Mouse (Mus musculus): ENCODE measurements at regions not wholly inside any gene's neighbourhood (a gene's known extent, or its start where the extent isn't known, plus 50 kb on each side); places are given as distances from the start of the nearest gene placed in this dataset.

DNA sequence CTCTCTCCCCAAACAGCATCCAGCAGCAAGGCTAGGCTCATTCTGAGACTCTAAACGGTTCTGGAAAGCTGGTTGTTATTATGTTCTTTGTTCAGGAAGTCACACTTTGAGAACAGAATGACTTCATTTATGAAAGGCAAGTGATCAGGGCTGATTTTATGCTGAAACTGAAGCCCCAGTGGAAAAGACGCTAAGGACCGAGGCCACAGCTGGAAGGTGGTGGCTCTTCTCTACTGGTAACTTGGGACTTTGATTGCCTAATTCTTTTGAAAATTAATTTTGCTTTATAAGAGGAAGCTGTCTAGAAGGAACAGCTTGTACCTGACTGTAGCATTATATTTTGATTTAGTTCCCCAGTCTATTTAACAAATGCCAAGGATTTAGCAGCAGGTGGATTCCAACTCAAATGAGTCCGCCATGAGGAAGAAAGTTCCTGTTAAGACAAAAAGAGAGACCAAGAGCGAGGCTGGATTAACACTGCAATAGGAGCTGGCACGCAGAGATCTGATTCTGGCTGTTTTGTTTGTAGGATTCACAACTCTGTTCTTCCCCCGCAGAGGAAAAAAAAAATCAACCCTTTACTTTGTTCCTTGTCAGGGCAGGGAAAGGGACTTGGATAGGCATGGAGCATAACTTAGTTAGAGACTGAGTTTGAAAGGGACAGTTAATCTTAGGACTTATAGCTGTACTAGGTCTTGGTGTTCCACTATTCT, 388.3 kb upstream of the Slc30a5 start:
- H3K4me1 ChIP-seq (ENCODE audit: control insufficient read depth, insufficient read depth, low read length): no peaks in the 10 kb centered on the region
- H3K4me3 ChIP-seq (ENCODE audit: insufficient read depth, low read length): no peak overlapping the region
- TF ChIP-seq POLR2A (IDR thresholded peaks at IDR 0.05; ENCODE audit: borderline replicate concordance, low read depth, low read length) (no peak), CTCF (IDR thresholded peaks at IDR 0.05; ENCODE audit: low read depth, low read length) (no peak)
- no peak overlapping the region for H3K27ac ChIP-seq (ENCODE audit: insufficient read depth, low read depth, low read length)

DNA sequence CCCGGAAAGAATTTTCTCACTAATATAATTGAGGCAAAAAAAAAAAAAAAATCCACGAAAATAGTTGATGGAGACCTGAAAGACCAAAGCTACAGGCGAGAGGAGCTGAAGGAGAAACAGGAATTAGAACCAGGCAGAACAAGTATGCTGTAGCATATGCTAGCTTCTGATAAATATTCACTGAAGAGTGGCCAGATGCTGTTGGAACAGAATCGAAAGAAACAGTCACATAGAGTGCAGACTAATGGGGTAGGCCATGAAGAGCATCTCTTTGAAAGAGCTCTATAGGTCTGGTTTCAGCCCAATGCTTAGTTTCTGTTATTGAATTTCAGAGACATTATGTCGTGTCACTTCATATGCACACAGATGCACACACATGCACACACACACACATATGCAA, 386.3 kb upstream of the Slc30a5 start:
- Histone ChIP-seq H3K27ac (ENCODE audit: insufficient read depth, low read depth, low read length) (no peak overlapping the region), H3K4me1 (ENCODE audit: control insufficient read depth, insufficient read depth, low read length) (no peaks in the 10 kb centered on the region), H3K4me3 (ENCODE audit: insufficient read depth, low read length) (no peak overlapping the region)
- TF ChIP-seq POLR2A (IDR thresholded peaks at IDR 0.05; ENCODE audit: borderline replicate concordance, low read depth, low read length) (no peak), CTCF (IDR thresholded peaks at IDR 0.05; ENCODE audit: low read depth, low read length) (no peak)

DNA sequence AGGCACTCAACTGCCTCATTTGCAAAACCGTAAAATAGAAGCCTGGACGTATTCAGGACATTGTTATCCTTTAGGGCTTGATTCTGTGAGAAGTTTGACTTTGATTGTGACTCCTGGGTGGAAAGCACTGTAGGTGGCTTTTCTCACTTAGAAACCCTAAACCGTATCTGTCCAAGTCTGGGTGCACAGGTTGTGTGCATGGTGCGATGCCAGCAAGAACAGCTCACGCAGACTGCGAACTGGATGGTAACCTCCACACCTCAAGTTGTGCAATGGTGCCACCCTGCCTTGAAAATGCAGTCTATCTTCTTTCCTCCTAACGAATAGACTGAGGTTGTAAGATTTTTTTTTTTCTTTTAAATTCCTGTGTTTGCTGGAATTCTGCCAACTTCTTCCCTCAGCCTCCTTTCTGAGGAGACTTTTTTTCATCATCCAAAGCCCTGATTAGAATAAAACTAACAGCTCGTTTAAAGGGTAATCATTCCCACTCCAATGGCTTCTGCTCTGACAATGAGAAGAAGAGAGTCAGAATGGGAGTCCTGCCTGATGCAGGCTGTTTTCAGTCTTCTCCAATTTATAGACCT, 383.8 kb upstream of the Slc30a5 start:
- Histone ChIP-seq H3K27ac (ENCODE audit: insufficient read depth, low read depth, low read length) (no peak overlapping the region), H3K4me3 (ENCODE audit: insufficient read depth, low read length) (no peak overlapping the region), H3K4me1 (ENCODE audit: control insufficient read depth, insufficient read depth, low read length) (no peaks in the 10 kb centered on the region)
- TF ChIP-seq POLR2A (IDR thresholded peaks at IDR 0.05; ENCODE audit: borderline replicate concordance, low read depth, low read length) (no peak), CTCF (IDR thresholded peaks at IDR 0.05; ENCODE audit: low read depth, low read length) (no peak)

DNA sequence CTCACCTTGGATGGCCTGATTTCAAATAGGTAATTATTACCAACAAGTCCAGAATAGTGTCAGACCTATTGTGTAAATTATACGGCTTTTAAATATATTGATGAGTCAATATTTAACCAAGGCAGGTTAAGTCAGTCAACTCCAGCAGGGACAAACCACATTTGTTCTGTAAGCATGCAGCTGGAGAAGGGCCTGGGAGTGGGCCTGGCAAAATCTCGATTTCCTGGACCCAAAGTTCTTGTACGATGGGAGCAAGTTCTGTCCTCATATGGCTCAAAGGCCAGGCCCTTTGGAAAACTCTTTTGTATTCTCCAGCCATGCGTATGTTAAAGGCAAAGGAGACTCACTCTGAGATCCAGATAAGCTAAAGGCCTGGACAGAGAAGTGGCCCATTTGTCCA, 383.2 kb upstream of the Slc30a5 start:
- TF ChIP-seq POLR2A (IDR thresholded peaks at IDR 0.05; ENCODE audit: borderline replicate concordance, low read depth, low read length) (no peak), CTCF (IDR thresholded peaks at IDR 0.05; ENCODE audit: low read depth, low read length) (no peak)
- no peak overlapping the region for H3K4me3 ChIP-seq (ENCODE audit: insufficient read depth, low read length)
- no peaks in the 10 kb centered on the region for H3K4me1 ChIP-seq (ENCODE audit: control insufficient read depth, insufficient read depth, low read length)
- no peak overlapping the region for H3K27ac ChIP-seq (ENCODE audit: insufficient read depth, low read depth, low read length)

DNA sequence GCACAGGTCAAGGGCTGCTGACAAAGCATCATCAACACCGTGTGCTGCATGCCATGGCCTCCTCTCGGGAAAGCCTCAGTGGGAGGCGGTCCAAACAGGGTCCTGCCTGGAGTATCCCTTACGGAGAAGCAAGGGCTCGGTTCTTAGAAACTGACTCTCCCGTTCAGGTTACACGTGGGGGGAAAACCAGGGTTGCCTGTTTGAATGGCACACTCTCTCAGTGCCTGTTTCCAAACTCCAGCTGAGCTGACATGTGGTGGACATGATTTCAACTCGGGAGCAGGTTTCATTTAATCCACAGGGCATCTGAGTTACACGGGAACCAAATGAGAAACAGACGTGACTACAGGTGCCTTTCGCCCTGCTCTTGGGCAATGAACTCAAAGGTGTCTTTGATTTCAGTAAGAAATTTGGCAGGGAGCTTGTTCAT, 382.6 kb upstream of the Slc30a5 start:
- Histone ChIP-seq H3K4me1 (ENCODE audit: control insufficient read depth, insufficient read depth, low read length) (no peaks in the 10 kb centered on the region), H3K27ac (ENCODE audit: insufficient read depth, low read depth, low read length) (no peak overlapping the region), H3K4me3 (ENCODE audit: insufficient read depth, low read length) (no peak overlapping the region)
- TF ChIP-seq CTCF (IDR thresholded peaks at IDR 0.05; ENCODE audit: low read depth, low read length): no peak

DNA sequence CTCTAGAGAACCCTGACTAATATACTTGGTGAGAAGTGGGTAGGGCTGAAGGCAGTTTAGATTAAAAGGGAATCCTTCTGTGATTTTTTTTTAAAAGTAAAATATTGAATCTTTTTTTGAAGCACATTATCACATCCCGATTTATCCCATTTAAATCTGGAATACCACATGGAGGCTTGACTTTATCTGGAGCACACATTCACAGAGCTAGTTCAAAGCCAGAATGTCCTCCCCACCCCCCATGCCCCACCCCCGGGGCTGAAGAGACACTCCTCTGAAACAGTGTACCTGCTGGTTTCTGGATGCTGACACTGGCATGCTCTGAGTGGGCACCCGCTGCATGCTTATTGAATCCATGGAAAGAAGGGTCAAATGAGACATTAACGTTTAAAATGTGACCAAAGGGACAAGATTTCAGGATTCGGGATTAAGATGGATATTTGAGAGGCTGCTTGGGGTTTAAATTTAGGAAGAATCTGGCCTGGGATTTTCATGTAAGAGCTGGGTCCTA, 382.0 kb upstream of the Slc30a5 start:
- no peak for TF ChIP-seq CTCF (IDR thresholded peaks at IDR 0.05; ENCODE audit: low read depth, low read length)
- no peak overlapping the region for H3K4me3 ChIP-seq (ENCODE audit: insufficient read depth, low read length)
- no peak overlapping the region for H3K27ac ChIP-seq (ENCODE audit: insufficient read depth, low read depth, low read length)
- H3K4me1 ChIP-seq (ENCODE audit: control insufficient read depth, insufficient read depth, low read length): no peaks in the 10 kb centered on the region

DNA sequence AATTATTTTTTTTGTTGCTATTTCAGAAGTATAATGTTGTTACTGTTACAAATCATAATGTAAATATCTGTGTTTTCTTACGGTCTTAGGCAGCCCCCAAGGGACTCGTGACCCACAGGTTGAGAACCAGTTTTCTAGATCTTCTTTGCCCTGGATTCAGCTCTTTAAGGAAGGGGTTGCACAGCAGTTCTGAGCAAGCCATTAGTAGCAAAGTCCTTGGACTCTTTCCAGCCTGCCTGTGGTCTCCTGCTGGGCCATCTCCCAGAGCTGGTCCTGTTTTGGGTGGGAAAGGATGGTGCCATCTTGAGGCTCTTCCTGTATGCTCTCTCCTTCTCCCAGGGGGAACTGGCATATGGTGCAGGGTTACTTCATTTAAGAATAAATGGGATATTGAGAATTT, 380.9 kb upstream of the Slc30a5 start:
- TF ChIP-seq POLR2A (IDR thresholded peaks at IDR 0.05; ENCODE audit: borderline replicate concordance, low read depth, low read length): no peak
- Histone ChIP-seq H3K4me3 (ENCODE audit: insufficient read depth, low read length) (no peak overlapping the region), H3K27ac (ENCODE audit: insufficient read depth, low read depth, low read length) (no peak overlapping the region), H3K4me1 (ENCODE audit: control insufficient read depth, insufficient read depth, low read length) (no peaks in the 10 kb centered on the region)

DNA sequence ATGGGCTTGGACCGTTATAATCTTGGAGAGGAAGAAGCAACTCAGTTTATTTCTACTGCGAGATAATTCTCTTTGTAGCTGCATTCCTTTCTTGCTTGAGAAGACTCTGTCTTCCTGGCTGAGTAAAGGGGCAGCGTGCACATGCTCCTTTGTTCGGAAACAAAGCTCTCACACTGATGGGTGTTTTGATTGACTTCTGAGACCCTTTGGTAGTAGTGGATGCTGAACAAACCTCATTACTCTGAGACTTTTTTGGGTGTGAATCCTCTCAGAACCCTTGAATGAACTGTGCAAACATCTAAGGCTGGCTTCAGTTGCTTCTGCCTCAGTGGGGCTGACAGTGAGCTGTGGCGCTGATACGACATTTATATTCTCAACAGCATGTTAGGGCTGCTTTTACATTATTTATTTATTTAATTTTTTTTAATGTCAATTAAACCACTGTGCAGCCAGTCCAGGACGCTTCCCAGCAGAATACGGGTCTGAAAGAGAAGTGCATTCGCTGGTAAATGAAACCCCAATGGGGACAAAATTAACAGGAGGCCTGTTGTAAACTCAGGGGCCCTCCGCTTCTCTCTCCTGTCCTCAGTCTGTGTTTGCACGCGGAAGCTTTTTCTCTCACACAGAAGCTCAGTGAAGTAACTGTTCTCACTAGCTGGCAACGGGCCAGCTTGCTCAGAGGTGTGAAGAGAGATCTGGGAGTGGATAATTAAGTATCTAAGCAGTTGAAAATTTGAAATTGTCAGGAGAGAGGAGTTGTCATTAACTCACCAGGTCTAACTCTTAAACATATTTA, 380.1 kb upstream of the Slc30a5 start:
- Histone ChIP-seq H3K4me1 (ENCODE audit: control insufficient read depth, insufficient read depth, low read length) (no peaks in the 10 kb centered on the region), H3K27ac (ENCODE audit: insufficient read depth, low read depth, low read length) (no peak overlapping the region), H3K4me3 (ENCODE audit: insufficient read depth, low read length) (no peak overlapping the region)
- TF ChIP-seq POLR2A (IDR thresholded peaks at IDR 0.05; ENCODE audit: borderline replicate concordance, low read depth, low read length) (no peak), CTCF (IDR thresholded peaks at IDR 0.05; ENCODE audit: low read depth, low read length) (no peak)

DNA sequence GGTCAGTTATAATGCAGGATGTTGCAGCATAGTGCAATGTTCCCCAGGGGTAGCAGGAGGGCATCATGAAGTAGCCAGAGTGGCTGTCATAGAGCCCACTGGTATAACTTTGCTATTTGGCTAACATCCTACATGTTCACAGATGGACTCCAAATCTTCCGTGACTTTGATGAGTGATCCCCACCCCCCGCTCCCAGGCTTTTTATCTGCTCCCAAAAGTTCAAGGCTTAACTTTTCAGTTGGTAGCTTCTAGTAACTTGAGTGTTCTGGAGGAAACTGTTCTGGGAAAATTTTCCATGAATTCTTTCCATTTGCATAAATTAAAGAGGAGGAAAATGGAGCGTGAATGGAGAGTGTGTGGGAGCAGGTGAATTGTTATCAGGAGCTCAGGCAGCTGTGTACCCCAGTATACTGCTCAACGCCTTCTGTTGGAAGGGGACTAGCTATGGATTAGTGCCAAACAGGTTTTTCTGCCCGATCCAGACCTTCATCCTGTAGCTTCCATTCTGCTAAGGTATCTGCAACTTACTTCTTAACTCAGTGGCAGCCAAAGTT, 379.2 kb upstream of the Slc30a5 start:
- Histone ChIP-seq H3K4me3 (ENCODE audit: insufficient read depth, low read length) (no peak overlapping the region), H3K27ac (ENCODE audit: insufficient read depth, low read depth, low read length) (no peak overlapping the region), H3K4me1 (ENCODE audit: control insufficient read depth, insufficient read depth, low read length) (no peaks in the 10 kb centered on the region)
- TF ChIP-seq POLR2A (IDR thresholded peaks at IDR 0.05; ENCODE audit: borderline replicate concordance, low read depth, low read length) (no peak), CTCF (IDR thresholded peaks at IDR 0.05; ENCODE audit: low read depth, low read length) (no peak)

DNA sequence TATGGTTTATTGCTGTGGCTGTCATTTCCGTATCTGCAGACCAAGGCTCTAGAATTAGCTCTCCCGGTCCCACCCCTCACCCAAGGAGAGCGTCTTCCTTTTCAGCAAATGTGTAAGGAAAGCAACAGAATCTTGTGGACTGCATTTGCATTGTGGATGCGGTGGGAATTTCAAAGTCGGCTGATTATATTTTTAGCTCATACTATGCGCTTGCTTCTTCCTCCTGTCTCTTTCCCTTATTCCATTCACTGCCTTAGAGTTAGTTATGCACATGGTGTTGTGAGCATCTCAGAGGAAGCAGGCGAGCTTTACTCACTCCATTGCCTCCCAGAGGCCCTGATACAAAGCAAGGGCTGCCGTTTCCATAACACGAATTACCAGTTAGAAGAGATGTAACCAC, 375.6 kb upstream of the Slc30a5 start:
- TF ChIP-seq CTCF (IDR thresholded peaks at IDR 0.05; ENCODE audit: low read depth, low read length): no peak
- TF ChIP-seq POLR2A (IDR thresholded peaks at IDR 0.05; ENCODE audit: borderline replicate concordance, low read depth, low read length): no peak
- Histone ChIP-seq H3K27ac (ENCODE audit: insufficient read depth, low read depth, low read length) (no peak overlapping the region), H3K4me1 (ENCODE audit: control insufficient read depth, insufficient read depth, low read length) (no peaks in the 10 kb centered on the region), H3K4me3 (ENCODE audit: insufficient read depth, low read length) (no peak overlapping the region)

All from bone marrow macrophage, adult 2 months (primary cell).